8 mouse cellular contexts compared by ENCODE assay signal in genomic region chr17:57335673-57336303, GRCm38 (mm10). TPM values are rescaled to one million over a fixed set of nuclear protein-coding genes. Genes with fewer than 3 reads are reported as not detected.
A peak's percentile ranks its signal among the peaks of the same experiment; 100 is the strongest.
DNase-seq lines count a peak whose midpoint lies in the region; ATAC-seq and TF ChIP-seq lines count a peak whose summit lies in the region.

No protein-coding gene starts in this region.

- ATAC-seq in forebrain, embryonic 12.5 days (ENCODE audit: low FRiP score), result peak; percentile 87
- ATAC-seq in heart, postnatal 0 days (ENCODE audit: insufficient read depth, low read depth), result peak; percentile 83; the same call in 1 of the 2 replicates
- peak; percentile 68; the same call in 1 of the 2 replicates for ATAC-seq in liver, embryonic 14.5 days (ENCODE audit: insufficient read depth)
- peak; percentile 82 for ATAC-seq in neural tube, embryonic 11.5 days (ENCODE audit: insufficient read depth, low FRiP score, low TSS enrichment)
- ATAC-seq in stomach, embryonic 16.5 days (ENCODE audit: insufficient read depth, low FRiP score), result peak; percentile 85; the same call in 1 of the 2 replicates

- TF ChIP-seq RAD21 in CH12.LX (IDR thresholded peaks at IDR 0.05; ENCODE audit: low read depth, low read length), result peak; percentile 98

- TF ChIP-seq POLR2A in CH12.LX (IDR thresholded peaks at IDR 0.05; ENCODE audit: low read depth, low read length), result no peak

- in situ Hi-C loops in CH12.LX (cut with MboI; ENCODE audit: low pct_ligation_motif_present, low pct_unique_long_range_greater_than_20kb, low sequenced_read_pairs), result loop anchor here (5.0 to 25.0 kb wide), 4 partner anchors 91 to 341 kb away; partner anchors contain the start of genes Alkbh7, Clpp, Dennd1c and Gpr108

- H3K9me3 ChIP-seq in CH12.LX (replicated peaks; ENCODE audit: low read length), result no peaks in the 10 kb centered on the region
- H3K9me3 ChIP-seq in forebrain, embryonic 12.5 days, result no peaks in the 10 kb centered on the region
- no peaks in the 10 kb centered on the region for H3K9me3 ChIP-seq in heart, postnatal 0 days (replicated peaks; ENCODE audit: control insufficient read depth, low read length)
- no peaks in the 10 kb centered on the region for H3K9me3 ChIP-seq in liver, embryonic 14.5 days (ENCODE audit: control insufficient read depth, low read length)
- H3K9me3 ChIP-seq in neural tube, embryonic 11.5 days (ENCODE audit: control insufficient read depth, low read length), result no peaks in the 10 kb centered on the region; the same call in 1 of the 2 replicates
- H3K9me3 ChIP-seq in stomach, embryonic 16.5 days (replicated peaks; ENCODE audit: control insufficient read depth, low read length), result no peaks in the 10 kb centered on the region

- dilution Hi-C loops in CH12.LX (cut with MboI; ENCODE audit: extremely low pct_ligation_motif_present, extremely low pct_unique_long_range_greater_than_20kb, low sequenced_read_pairs), result no loop called here

- no peaks in the 10 kb centered on the region for H3K27me3 ChIP-seq in CH12.LX (replicated peaks)
- no peaks in the 10 kb centered on the region for H3K27me3 ChIP-seq in forebrain, embryonic 12.5 days
- H3K27me3 ChIP-seq in heart, postnatal 0 days (ENCODE audit: control insufficient read depth, insufficient read depth, low read length), result no peaks in the 10 kb centered on the region
- H3K27me3 ChIP-seq in liver, embryonic 14.5 days (ENCODE audit: control insufficient read depth, insufficient read depth, low read length), result no peaks in the 10 kb centered on the region
- no peaks in the 10 kb centered on the region for H3K27me3 ChIP-seq in neural tube, embryonic 11.5 days (ENCODE audit: control insufficient read depth, insufficient read depth, low read length)
- H3K27me3 ChIP-seq in stomach, embryonic 16.5 days (ENCODE audit: control insufficient read depth, insufficient read depth, low read length), result no peaks in the 10 kb centered on the region

- TF ChIP-seq CTCF in CH12.LX (conservative IDR thresholded peaks at IDR 0.05 in 1 of 2, IDR thresholded peaks at IDR 0.05 in 1 of 2; ENCODE audit: low read depth in 2 of 2, low read length in 2 of 2), result peak; percentile 70 to 98
- peak; percentile 96 for TF ChIP-seq CTCF in heart, postnatal 0 days (IDR thresholded peaks at IDR 0.05; ENCODE audit: low read depth)
- peak; percentile 97 for TF ChIP-seq CTCF in liver, embryonic 14.5 days (IDR thresholded peaks at IDR 0.05; ENCODE audit: low read depth)

- no peak overlapping the region for H3K9ac ChIP-seq in CH12.LX (ENCODE audit: insufficient read depth, low read depth)
- no peak overlapping the region for H3K9ac ChIP-seq in forebrain, embryonic 12.5 days
- no peak overlapping the region for H3K9ac ChIP-seq in heart, postnatal 0 days (replicated peaks; ENCODE audit: low read depth, low read length)
- H3K9ac ChIP-seq in liver, embryonic 14.5 days (replicated peaks), result no peak overlapping the region
- H3K9ac ChIP-seq in neural tube, embryonic 11.5 days (ENCODE audit: low read length), result no peak overlapping the region
- no peak overlapping the region for H3K9ac ChIP-seq in stomach, embryonic 16.5 days (ENCODE audit: low read length)

- no peaks in the 10 kb centered on the region for H3K79me2 ChIP-seq in CH12.LX (replicated peaks; ENCODE audit: control insufficient read depth, extremely low read depth, insufficient read depth, poor library complexity, severe bottlenecking)

- WGBS in forebrain, embryonic 12.5 days, result 12% methylated on average over 11 of the region's 11 CpGs
- WGBS in heart, postnatal 0 days, result 8% methylated on average over 11 of the region's 11 CpGs
- WGBS in liver, embryonic 14.5 days (ENCODE audit: insufficient replicate concordance), result 9% methylated on average over 11 of the region's 11 CpGs
- WGBS in neural tube, embryonic 11.5 days, result 9% methylated on average over 11 of the region's 11 CpGs
- WGBS in stomach, embryonic 16.5 days, result 11% methylated on average over 11 of the region's 11 CpGs

- no peak overlapping the region for H3K4me3 ChIP-seq in CH12.LX (replicated peaks in 1 of 3; ENCODE audit: low read depth in 2 of 3, low read length in 2 of 3, poor library complexity in 1 of 3)
- no peak overlapping the region for H3K4me3 ChIP-seq in forebrain, embryonic 12.5 days (replicated peaks)
- H3K4me3 ChIP-seq in heart, postnatal 0 days (ENCODE audit: low read depth, low read length), result no peak overlapping the region
- no peak overlapping the region for H3K4me3 ChIP-seq in liver, embryonic 14.5 days (ENCODE audit: insufficient read depth in 1 of 2, low read depth in 2 of 2, low read length in 2 of 2)
- H3K4me3 ChIP-seq in neural tube, embryonic 11.5 days (ENCODE audit: low read depth, low read length), result no peak overlapping the region
- no peak overlapping the region for H3K4me3 ChIP-seq in stomach, embryonic 16.5 days (replicated peaks; ENCODE audit: low read length)

- H3K36me3 ChIP-seq in CH12.LX (replicated peaks in 1 of 2; ENCODE audit: control insufficient read depth in 1 of 2, insufficient read depth in 1 of 2, low read length in 1 of 2), result peaks cover 0 to 3% of the 10 kb centered on the region in 2 experiments
- no peaks in the 10 kb centered on the region for H3K36me3 ChIP-seq in forebrain, embryonic 12.5 days (replicated peaks)
- H3K36me3 ChIP-seq in heart, postnatal 0 days (replicated peaks; ENCODE audit: control insufficient read depth, insufficient read depth, low read length), result no peaks in the 10 kb centered on the region
- H3K36me3 ChIP-seq in liver, embryonic 14.5 days (replicated peaks; ENCODE audit: control insufficient read depth, insufficient read depth, low read depth), result no peaks in the 10 kb centered on the region
- no peaks in the 10 kb centered on the region for H3K36me3 ChIP-seq in neural tube, embryonic 11.5 days (ENCODE audit: control insufficient read depth, insufficient read depth, low read length)
- no peaks in the 10 kb centered on the region for H3K36me3 ChIP-seq in stomach, embryonic 16.5 days (ENCODE audit: control insufficient read depth, insufficient read depth, low read length)

- no peak; the same call in 1 of the 2 replicates for TF ChIP-seq EP300 in CH12.LX (IDR thresholded peaks at IDR 0.05; ENCODE audit: low read length)
- no peak for TF ChIP-seq EP300 in heart, postnatal 0 days (IDR thresholded peaks at IDR 0.05; ENCODE audit: low read depth)
- TF ChIP-seq EP300 in liver, embryonic 14.5 days (IDR thresholded peaks at IDR 0.05; ENCODE audit: low read depth), result no peak

- H3K4me2 ChIP-seq in CH12.LX (ENCODE audit: insufficient read depth, low read depth, poor library complexity, severe bottlenecking), result no peak overlapping the region
- peak overlapping the region; percentile 6; the same call in 1 of the 2 replicates for H3K4me2 ChIP-seq in forebrain, embryonic 12.5 days
- no peak overlapping the region for H3K4me2 ChIP-seq in heart, postnatal 0 days (ENCODE audit: low read depth, low read length)
- no peak overlapping the region for H3K4me2 ChIP-seq in liver, embryonic 14.5 days (ENCODE audit: low read depth)
- H3K4me2 ChIP-seq in neural tube, embryonic 11.5 days (ENCODE audit: low read depth), result no peak overlapping the region
- 0 out of 2 replicates have a peak overlapping the region, but pooled peaks have one; percentile 24 for H3K4me2 ChIP-seq in stomach, embryonic 16.5 days (ENCODE audit: low read depth, low read length)

- peaks cover 2 to 26% of the 10 kb centered on the region in 2 experiments; a peak in 3 of 4 replicates for H3K4me1 ChIP-seq in CH12.LX (ENCODE audit: control insufficient read depth in 1 of 2, insufficient read depth in 2 of 2)
- no peaks in the 10 kb centered on the region for H3K4me1 ChIP-seq in forebrain, embryonic 12.5 days
- H3K4me1 ChIP-seq in heart, postnatal 0 days (ENCODE audit: control insufficient read depth, insufficient read depth), result no peaks in the 10 kb centered on the region
- H3K4me1 ChIP-seq in liver, embryonic 14.5 days (replicated peaks; ENCODE audit: control insufficient read depth in 2 of 2, insufficient read depth in 2 of 2, low read length in 1 of 2), result no peaks in the 10 kb centered on the region; a peak in 1 of 4 replicates
- no peaks in the 10 kb centered on the region for H3K4me1 ChIP-seq in neural tube, embryonic 11.5 days (ENCODE audit: control insufficient read depth, insufficient read depth, low read length)
- H3K4me1 ChIP-seq in stomach, embryonic 16.5 days (ENCODE audit: control insufficient read depth, insufficient read depth, low read length), result peaks cover 3% of the 10 kb centered on the region

- no peak overlapping the region for H3K27ac ChIP-seq in CH12.LX (ENCODE audit: insufficient read depth, low read depth)
- H3K27ac ChIP-seq in forebrain, embryonic 12.5 days, result no peak overlapping the region
- no peak overlapping the region for H3K27ac ChIP-seq in heart, postnatal 0 days (ENCODE audit: low read depth)
- H3K27ac ChIP-seq in liver, embryonic 14.5 days, result no peak overlapping the region
- H3K27ac ChIP-seq in neural tube, embryonic 11.5 days (ENCODE audit: low read depth, low read length), result no peak overlapping the region
- no peak overlapping the region for H3K27ac ChIP-seq in stomach, embryonic 16.5 days (ENCODE audit: low read length)

- peak; percentile 95 for DNase-seq in CH12.LX (ENCODE audit: extremely low read depth)
- DNase-seq in c-Kit-positive CD71-positive TER-119-negative erythroid progenitor cells, embryonic 14.5 days (ENCODE audit: low read depth), result peak; percentile 84
- peak; percentile 64 for DNase-seq in heart, postnatal 0 days (ENCODE audit: low spot score)
- DNase-seq in kidney, postnatal 36 days, result peak; percentile 88 to 94
- peak; percentile 62 to 71 (median 65) for DNase-seq in liver, embryonic 14.5 days (ENCODE audit: low read depth in 3 of 3, low spot score in 3 of 3)
- DNase-seq in neural tube, embryonic 11.5 days (ENCODE audit: low spot score), result peak; percentile 91

RNA-seq across cellular contexts. Expression of gene Adgre1, which starts 22.7 kb away (rescaled TPM):
- total RNA-seq in CH12.LX (2012; rRNA removed), result 21.7 and 33.6 TPM in 2 replicates
- total RNA-seq in CH12.LX (2014; rRNA removed), result 9.4 and 10.3 TPM in 2 replicates
- 1.8 and 2.8 TPM in 2 replicates for polyA plus RNA-seq in CH12.LX (2012; ENCODE audit: insufficient read length, low read depth)
- 2.2 and 2.9 TPM in 2 replicates for polyA plus RNA-seq in forebrain, embryonic 12.5 days (2016; fragmentation: Nextera tagmentation; extraction: Ambion mirVana)
- total RNA-seq in heart, postnatal 0 days (2014; rRNA removed; ENCODE audit: low replicate concordance), result 7.8 and 8.5 TPM in 2 replicates
- 2.2 and 2.6 TPM in 2 replicates for polyA plus RNA-seq in heart, postnatal 0 days (2015; fragmentation: Nextera tagmentation; extraction: Ambion mirVana)
- polyA plus RNA-seq in liver, embryonic 14.5 days (2012; rRNA removed), result 9.9 and 10.9 TPM in 2 replicates
- 20.4 and 22.4 TPM in 2 replicates for polyA plus RNA-seq in liver, embryonic 14.5 days (2014; fragmentation: Nextera tagmentation; extraction: Ambion mirVana)
- 2.7 and 3.6 TPM in 2 replicates for polyA plus RNA-seq in neural tube, embryonic 11.5 days (2014; fragmentation: Nextera tagmentation; extraction: Ambion mirVana)
- polyA plus RNA-seq in stomach, embryonic 16.5 days (2015; fragmentation: Nextera tagmentation; extraction: Ambion mirVana), result 8.8 and 9.7 TPM in 2 replicates

RNA-seq across cellular contexts. Expression of gene Vav1, which starts 56.9 kb away (rescaled TPM):
- total RNA-seq in CH12.LX (2012; rRNA removed) (84.3 and 108 TPM in 2 replicates), CH12.LX (2014; rRNA removed) (60.3 and 66.7 TPM in 2 replicates)
- polyA plus RNA-seq in CH12.LX (2012; ENCODE audit: insufficient read length, low read depth), result 90.9 and 99.8 TPM in 2 replicates
- polyA plus RNA-seq in forebrain, embryonic 12.5 days (2016; fragmentation: Nextera tagmentation; extraction: Ambion mirVana), result 1.2 and 1.4 TPM in 2 replicates
- total RNA-seq in heart, postnatal 0 days (2014; rRNA removed; ENCODE audit: low replicate concordance), result 2.6 and 2.7 TPM in 2 replicates
- polyA plus RNA-seq in heart, postnatal 0 days (2015; fragmentation: Nextera tagmentation; extraction: Ambion mirVana), result 1.0 TPM in 2 replicates
- polyA plus RNA-seq in liver, embryonic 14.5 days (2012; rRNA removed), result 4.6 and 6.9 TPM in 2 replicates
- 10.7 and 11.0 TPM in 2 replicates for polyA plus RNA-seq in liver, embryonic 14.5 days (2014; fragmentation: Nextera tagmentation; extraction: Ambion mirVana)
- polyA plus RNA-seq in neural tube, embryonic 11.5 days (2014; fragmentation: Nextera tagmentation; extraction: Ambion mirVana), result 1.9 and 2.5 TPM in 2 replicates
- polyA plus RNA-seq in stomach, embryonic 16.5 days (2015; fragmentation: Nextera tagmentation; extraction: Ambion mirVana), result 3.9 and 5.8 TPM in 2 replicates

Comparison
In these comparisons a context has a peak if more than half of its experiments do, and no peak if none do; other contexts are left out.
1. H3K4me2 ChIP-seq: peak in forebrain, embryonic 12.5 days (single experiment) and stomach, embryonic 16.5 days (single experiment); none in CH12.LX (single experiment), heart, postnatal 0 days (single experiment), liver, embryonic 14.5 days (single experiment) and neural tube, embryonic 11.5 days (single experiment).
2. Peak in every context shown above with its lines, with median percentiles within 50 percentile points of each other: DNase-seq, CTCF ChIP-seq and ATAC-seq.